ENCODE assay signal across 8 mouse cellular contexts in genomic region chr16:30171381-30172079, GRCm38 (mm10).
DNase-seq lines count a peak whose midpoint lies in the region; ATAC-seq and TF ChIP-seq lines count a peak whose summit lies in the region.

No protein-coding gene starts in this region.

- H3K27me3 ChIP-seq in heart, postnatal 0 days (ENCODE audit: control insufficient read depth, insufficient read depth, low read length): no peaks in the 10 kb centered on the region
- H3K27me3 ChIP-seq in liver, postnatal 0 days (ENCODE audit: insufficient read depth, low read length): no peaks in the 10 kb centered on the region
- no peaks in the 10 kb centered on the region for H3K27me3 ChIP-seq in stomach, postnatal 0 days (ENCODE audit: control insufficient read depth, insufficient read depth, low read length)

- peak overlapping the region; percentile 34; the same call in 1 of the 2 replicates for H3K9ac ChIP-seq in ES-E14 (ENCODE audit: insufficient read depth, low read depth, low read length, poor library complexity, severe bottlenecking)
- no peak overlapping the region for H3K9ac ChIP-seq in heart, postnatal 0 days (replicated peaks; ENCODE audit: low read depth, low read length)
- no peak overlapping the region for H3K9ac ChIP-seq in liver, postnatal 0 days (replicated peaks)
- H3K9ac ChIP-seq in stomach, postnatal 0 days (ENCODE audit: low read length): no peak overlapping the region

- peak overlapping the region; percentile 17; the same call in 1 of the 2 replicates for H3K27ac ChIP-seq in ES-E14 (ENCODE audit: insufficient read depth, low read depth, low read length, poor library complexity, severe bottlenecking)
- H3K27ac ChIP-seq in heart, postnatal 0 days (ENCODE audit: low read depth): no peak overlapping the region
- no peak overlapping the region for H3K27ac ChIP-seq in liver, postnatal 0 days (ENCODE audit: low read depth)
- peak overlapping the region; percentile 70 for H3K27ac ChIP-seq in stomach, postnatal 0 days (replicated peaks)

- TF ChIP-seq CTCF in heart, postnatal 0 days (IDR thresholded peaks at IDR 0.05; ENCODE audit: low read depth): no peak
- no peak for TF ChIP-seq CTCF in liver, postnatal 0 days (IDR thresholded peaks at IDR 0.05; ENCODE audit: low read depth)
- no peak for TF ChIP-seq CTCF in stomach, postnatal 0 days (IDR thresholded peaks at IDR 0.05; ENCODE audit: low read depth)

- H3K4me2 ChIP-seq in heart, postnatal 0 days (ENCODE audit: low read depth, low read length): no peak overlapping the region
- H3K4me2 ChIP-seq in liver, postnatal 0 days (ENCODE audit: low read depth, low read length): no peak overlapping the region
- H3K4me2 ChIP-seq in stomach, postnatal 0 days (replicated peaks; ENCODE audit: low read depth): no peak overlapping the region

- no peaks in the 10 kb centered on the region for H3K9me3 ChIP-seq in ES-E14 (ENCODE audit: control insufficient read depth, insufficient read depth, low read depth, low read length)
- no peaks in the 10 kb centered on the region for H3K9me3 ChIP-seq in heart, postnatal 0 days (replicated peaks; ENCODE audit: control insufficient read depth, low read length)
- no peaks in the 10 kb centered on the region for H3K9me3 ChIP-seq in liver, postnatal 0 days (ENCODE audit: low read length)
- no peaks in the 10 kb centered on the region for H3K9me3 ChIP-seq in stomach, postnatal 0 days (ENCODE audit: control insufficient read depth, low read length)

- in situ Hi-C loops in ES-E14 (cut with MboI; ENCODE audit: low sequenced_read_pairs in 2 of 2, unreplicated experiment in 2 of 2): no loop called here

- H3K4me1 ChIP-seq in ES-E14 (ENCODE audit: control insufficient read depth in 2 of 2, insufficient read depth in 2 of 2, low read length in 2 of 2, poor library complexity in 1 of 2): peaks cover 8 to 29% of the 10 kb centered on the region in 2 experiments; a peak in 3 of 4 replicates
- no peaks in the 10 kb centered on the region for H3K4me1 ChIP-seq in heart, postnatal 0 days (ENCODE audit: control insufficient read depth, insufficient read depth)
- peaks cover 23% of the 10 kb centered on the region for H3K4me1 ChIP-seq in liver, postnatal 0 days (ENCODE audit: insufficient read depth)
- H3K4me1 ChIP-seq in stomach, postnatal 0 days (replicated peaks; ENCODE audit: control insufficient read depth, insufficient read depth): 0 out of 2 replicates have a peak, but pooled peaks cover 2% of the 10 kb centered on the region

- no peak for TF ChIP-seq EP300 in heart, postnatal 0 days (IDR thresholded peaks at IDR 0.05; ENCODE audit: low read depth)
- no peak for TF ChIP-seq EP300 in liver, postnatal 0 days (IDR thresholded peaks at IDR 0.05; ENCODE audit: low read depth)
- no peak for TF ChIP-seq EP300 in stomach, postnatal 0 days (optimal IDR thresholded peaks at IDR 0.05)

- WGBS in heart, postnatal 0 days: 64% methylated on average over 24 of the region's 24 CpGs
- 55% methylated on average over 24 of the region's 24 CpGs for WGBS in liver, postnatal 0 days (ENCODE audit: insufficient replicate concordance)
- 43% methylated on average over 24 of the region's 24 CpGs for WGBS in stomach, postnatal 0 days

- no peaks in the 10 kb centered on the region for H3K36me3 ChIP-seq in ES-E14 (ENCODE audit: control insufficient read depth, insufficient read depth, low read length, poor library complexity, severe bottlenecking)
- no peaks in the 10 kb centered on the region for H3K36me3 ChIP-seq in heart, postnatal 0 days (replicated peaks; ENCODE audit: control insufficient read depth, insufficient read depth, low read length)
- H3K36me3 ChIP-seq in liver, postnatal 0 days (replicated peaks; ENCODE audit: insufficient read depth, low read length): no peaks in the 10 kb centered on the region
- no peaks in the 10 kb centered on the region for H3K36me3 ChIP-seq in stomach, postnatal 0 days (ENCODE audit: control insufficient read depth, insufficient read depth, low read length)

- peak; percentile 35; the same call in 1 of the 2 replicates for ATAC-seq in heart, postnatal 0 days (ENCODE audit: insufficient read depth, low read depth)
- ATAC-seq in liver, postnatal 0 days: 0 out of 2 replicates have a peak, but pooled peaks have one; percentile 14
- peak; percentile 59 for ATAC-seq in stomach, postnatal 0 days (ENCODE audit: low FRiP score, low TSS enrichment)

- H3K4me3 ChIP-seq in ES-E14 (ENCODE audit: insufficient read depth in 1 of 2, low read depth in 1 of 2, low read length in 2 of 2, poor library complexity in 1 of 2, severe bottlenecking in 1 of 2): no peak overlapping the region
- H3K4me3 ChIP-seq in heart, postnatal 0 days (ENCODE audit: low read depth, low read length): no peak overlapping the region
- H3K4me3 ChIP-seq in liver, postnatal 0 days (ENCODE audit: low read depth, low read length): no peak overlapping the region
- H3K4me3 ChIP-seq in stomach, postnatal 0 days (ENCODE audit: low read depth, low read length): no peak overlapping the region

- peak; percentile 54 to 64 for DNase-seq in layer of hippocampus, postnatal 10 days (ENCODE audit: low spot score in 2 of 2)
- DNase-seq in layer of hippocampus, adult 18-20 months (ENCODE audit: low spot score in 2 of 2): no peak
- DNase-seq in ES-E14 (ENCODE audit: low read depth, low spot score): peak; percentile 66
- DNase-seq in cerebellum, postnatal 25 days: peak; percentile 57 to 66
- no peak for DNase-seq in heart, postnatal 0 days (ENCODE audit: low spot score)
- no peak for DNase-seq in liver, postnatal 0 days
- peak; percentile 60 for DNase-seq in stomach, postnatal 0 days (ENCODE audit: low spot score)
- no peak for DNase-seq in adipocyte (ENCODE audit: low spot score)

TF ChIP-seq in ES-E14, 5 proteins besides CTCF, POLR2A, EP300 and RAD21:
- no peak for TF ChIP-seq HCFC1 (IDR thresholded peaks at IDR 0.05; ENCODE audit: borderline replicate concordance, insufficient read depth, low read length)
- TF ChIP-seq ZC3H11A (IDR thresholded peaks at IDR 0.05; ENCODE audit: borderline replicate concordance, low read depth, low read length): no peak
TF ChIP-seq in ES-E14: peak in this region for 0.

Comparison
In these comparisons a context has a peak if more than half of its experiments do, and no peak if none do; other contexts are left out.
1. DNase-seq: peak in layer of hippocampus, postnatal 10 days (2 of 2), ES-E14 (single experiment), cerebellum, postnatal 25 days (2 of 2) and stomach, postnatal 0 days (single experiment); none in layer of hippocampus, adult 18-20 months (0 of 2), heart, postnatal 0 days (single experiment), liver, postnatal 0 days (single experiment) and adipocyte (single experiment).
2. H3K27ac ChIP-seq: peak in ES-E14 (single experiment) and stomach, postnatal 0 days (single experiment); none in heart, postnatal 0 days (single experiment) and liver, postnatal 0 days (single experiment).
3. Peak in every context shown above with its lines, with median percentiles within 50 percentile points of each other: ATAC-seq.